Mouse (Mus musculus): ENCODE results near the gene Filip1l.

DNA sequence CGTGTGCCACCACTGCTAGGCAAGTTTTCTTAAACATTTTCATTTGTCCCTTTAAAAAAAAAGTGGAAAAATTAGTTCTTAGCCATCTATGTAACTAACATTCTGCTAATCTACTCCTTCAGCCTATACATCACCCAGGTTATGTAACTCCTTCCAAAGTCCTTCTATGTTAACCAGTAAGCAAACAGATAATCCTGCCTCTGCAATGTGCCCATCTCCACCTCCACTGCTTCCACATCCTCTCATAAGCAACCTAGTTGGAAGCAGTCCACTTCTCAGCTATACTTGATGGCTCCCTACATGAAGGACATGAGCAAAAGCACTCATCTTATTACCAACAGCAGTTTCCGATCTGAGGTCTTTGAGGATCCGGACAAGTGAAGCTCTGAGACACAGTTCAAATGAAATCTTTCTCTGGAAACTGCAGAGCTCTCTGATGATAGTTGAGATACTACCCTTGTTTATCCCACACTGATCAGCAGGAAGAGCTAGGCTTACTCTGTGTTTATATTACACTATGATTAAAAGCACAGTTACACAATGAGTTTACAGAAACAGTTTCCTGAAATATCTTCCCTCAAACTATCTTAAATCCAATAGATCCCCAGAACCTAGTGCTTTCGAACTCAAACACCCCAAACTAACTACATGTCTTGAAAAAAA is 244.5 kb downstream of the Filip1l start:
- TF ChIP-seq POLR2A (IDR thresholded peaks at IDR 0.05; ENCODE audit: low read depth, low read length) (no peak), CTCF (IDR thresholded peaks at IDR 0.05; ENCODE audit: borderline replicate concordance, insufficient read depth, low read length) (no peak)
